Mouse (Mus musculus) stomach, postnatal 0 days (tissue): ENCODE measurements around the gene Ttll13. TPM values are rescaled to one million over a fixed set of nuclear protein-coding genes. Genes with fewer than 3 reads are reported as not detected.
A peak's percentile ranks its signal among the peaks of the same experiment; 100 is the strongest.

ENCODE experiments used
- ATAC-seq: fragments of 200-750 bp; cut with Nextera tagmentation; 2 replicates; pipeline ENCODE4 v1.8.0; 2017; ENCODE audit not compliant: low FRiP score, low TSS enrichment
- DNase-seq: peaks from one replicate; pipeline ENCODE4 v3.0.0-alpha.2; 2016; ENCODE audit warnings: low spot score
- H3K27ac ChIP-seq: fragments of 300-500 bp; sonication (generic); replicated peaks from 2 replicates; pipeline ENCODE4 v1.5.1; 2014; ENCODE audit warnings: mild to moderate bottlenecking, control low read depth
- H3K27me3 ChIP-seq: fragments of 300-500 bp; sonication (generic); 2 replicates; pipeline ENCODE4 v1.6.1; 2014; ENCODE audit warnings: low read length; ENCODE audit not compliant: control insufficient read depth, insufficient read depth
- H3K36me3 ChIP-seq: fragments of 300-500 bp; sonication (generic); 2 replicates; pipeline ENCODE4 v1.6.1; 2014; ENCODE audit warnings: low read length, mixed read lengths; ENCODE audit not compliant: control insufficient read depth, insufficient read depth
- H3K4me1 ChIP-seq: fragments of 300-500 bp; sonication (generic); replicated peaks from 2 replicates; pipeline ENCODE4 v1.6.1; 2014; ENCODE audit warnings: antibody characterized with exemption; ENCODE audit not compliant: control insufficient read depth, insufficient read depth
- H3K4me2 ChIP-seq: fragments of 300-500 bp; sonication (generic); replicated peaks from 2 replicates; pipeline ENCODE4 v1.6.1; 2014; ENCODE audit warnings: low read depth, mild to moderate bottlenecking, control low read depth, moderate library complexity
- H3K4me3 ChIP-seq: fragments of 300-500 bp; sonication (generic); 2 replicates; pipeline ENCODE4 v1.5.1; 2014; ENCODE audit warnings: low read depth, low read length, control low read depth
- H3K9ac ChIP-seq: fragments of 300-500 bp; sonication (generic); 2 replicates; pipeline ENCODE4 v1.6.1; 2014; ENCODE audit warnings: mild to moderate bottlenecking, low read length, control low read depth, mixed read lengths
- H3K9me3 ChIP-seq: fragments of 300-500 bp; sonication (generic); 2 replicates; pipeline ENCODE4 v1.6.1; 2016; ENCODE audit warnings: low read length; ENCODE audit not compliant: control insufficient read depth
- CTCF ChIP-seq: IDR thresholded peaks from 2 replicates; pipeline ENCODE4 v1.5.1; 2016; ENCODE audit warnings: antibody characterized with exemption, low read depth, mild to moderate bottlenecking, moderate library complexity
- EP300 ChIP-seq: optimal IDR thresholded peaks from 2 replicates; pipeline ENCODE3; 2016; ENCODE audit warnings: antibody characterized with exemption
- WGBS: fragments of 180-500 bp; shearing (Covaris S2); extraction: QIAGEN DNeasy Blood & Tissue Kit; methylation state at CpG from one replicate; pipeline ENCODE4 v1.1.7; 2014; 5-methylcytosine and 5-hydroxymethylcytosine counted together
- polyA plus RNA-seq: library from polyadenylated mRNA; unstranded; fragments of >200 nt; fragmentation: Nextera tagmentation; extraction: Ambion mirVana; gene quantifications from 2 replicates; pipeline ENCODE4 v1.2.1, GENCODE M21; 2015

Gene Ttll13
- polyA plus RNA-seq, 1 experiment from 2014 or later, result 1.2 TPM

- 26% methylated on average over 40 of the region's 40 CpGs for WGBS
- Histone ChIP-seq H3K4me3 (peak within 1 kb of the TSS; percentile 83), H3K27ac (peak within 1 kb of the TSS; percentile 87), H3K9me3 (no peaks in the 10 kb centered on the region), H3K4me2 (peak within 1 kb of the TSS; percentile 91), H3K27me3 (no peaks in the 10 kb centered on the region), H3K36me3 (peaks cover 13% of the 10 kb centered on the region), H3K9ac (peak within 1 kb of the TSS; percentile 87), H3K4me1 (peaks cover 2% of the 10 kb centered on the region; the same call in 1 of the 2 replicates)
- peak; percentile 91 for ATAC-seq
- peak; percentile 88 for DNase-seq
- TF ChIP-seq CTCF (peak; percentile 46), EP300 (no peak)
Measured at GRCm38 (mm10) chr7:80260625-80261371, 14.6 kb downstream of the Ttll13 start, which contains the start of gene Ngrn. Gene Ngrn, plus strand, starts transcription at chr7:80261215.

GRCm38 (mm10) chr7:80261372-80261990, 15.3 kb downstream of the Ttll13 start:
- H3K9ac ChIP-seq, result peak overlapping the region; percentile 87
- H3K36me3 ChIP-seq, result peaks cover 13% of the 10 kb centered on the region
- peak overlapping the region; percentile 87 for H3K27ac ChIP-seq
- H3K27me3 ChIP-seq, result no peaks in the 10 kb centered on the region
- peaks cover 2% of the 10 kb centered on the region; the same call in 1 of the 2 replicates for H3K4me1 ChIP-seq
- no peak for DNase-seq
- ATAC-seq, result peak; percentile 60
- H3K4me2 ChIP-seq, result peak overlapping the region; percentile 91
- peak overlapping the region; percentile 83 for H3K4me3 ChIP-seq
- no peak; the same call in 1 of the 2 replicates for TF ChIP-seq CTCF
- TF ChIP-seq EP300, result no peak
- H3K9me3 ChIP-seq, result no peaks in the 10 kb centered on the region
- WGBS, result 1% methylated on average over 32 of the region's 32 CpGs

GRCm38 (mm10) chr7:80264606-80265005, 18.4 kb downstream of the Ttll13 start:
- Histone ChIP-seq H3K9me3 (no peaks in the 10 kb centered on the region), H3K4me2 (no peak overlapping the region), H3K9ac (no peak overlapping the region), H3K4me1 (peaks cover 2% of the 10 kb centered on the region; the same call in 1 of the 2 replicates), H3K27ac (no peak overlapping the region), H3K27me3 (no peaks in the 10 kb centered on the region), H3K4me3 (no peak overlapping the region), H3K36me3 (peaks cover 13% of the 10 kb centered on the region)
- WGBS, result 91% methylated on average over 12 of the region's 12 CpGs
- DNase-seq (no peak), ATAC-seq (no peak)
- TF ChIP-seq EP300 (no peak), CTCF (no peak)

- Histone ChIP-seq H3K4me1 (no peaks in the 10 kb centered on the region), H3K27ac (no peak overlapping the region), H3K9me3 (no peaks in the 10 kb centered on the region), H3K36me3 (peaks cover 13% of the 10 kb centered on the region), H3K4me3 (no peak overlapping the region), H3K27me3 (no peaks in the 10 kb centered on the region), H3K4me2 (no peak overlapping the region), H3K9ac (no peak overlapping the region)
- no peak for DNase-seq
- TF ChIP-seq CTCF (no peak), EP300 (no peak)
- ATAC-seq, result no peak
- 57% methylated on average over 1 of the region's 1 CpGs for WGBS
Measured at GRCm38 (mm10) chr7:80267764-80268163, 21.6 kb downstream of the Ttll13 start.

- Histone ChIP-seq H3K9ac (peak within 1 kb of the TSS; percentile 80), H3K27me3 (no peaks in the 10 kb centered on the region), H3K27ac (peak within 1 kb of the TSS; percentile 88), H3K4me3 (peak within 1 kb of the TSS; percentile 81), H3K4me1 (no peaks in the 10 kb centered on the region), H3K4me2 (peak within 1 kb of the TSS; percentile 95), H3K9me3 (no peaks in the 10 kb centered on the region), H3K36me3 (peaks cover 11% of the 10 kb centered on the region)
- ATAC-seq (peak; percentile 93), DNase-seq (peak; percentile 95)
- WGBS, result 4% methylated on average over 21 of the region's 21 CpGs
- TF ChIP-seq CTCF (peak; percentile 3; the same call in 1 of the 2 replicates), EP300 (peak; percentile 55)
Measured at GRCm38 (mm10) chr7:80268897-80269750, 22.9 kb downstream of the Ttll13 start, which contains the start of gene Vps33b. Gene Vps33b, plus strand, starts transcription at chr7:80269649.
